Mouse (Mus musculus) heart, postnatal 10 days (tissue): Measurements from ENCODE around the gene Sema4a. TPM values are rescaled to one million over a fixed set of nuclear protein-coding genes. Genes with fewer than 3 reads are reported as not detected.
A peak's percentile ranks its signal among the peaks of the same experiment; 100 is the strongest.

Source experiments
- DNase-seq, 2 experiments: peaks; one replicate each; pipeline ENCODE4 v3.0.0; 2021
- intact Hi-C: fragments of 180-260 bp; cut with DNase I; formaldehyde crosslinking; loops from one replicate; pipeline ENCODE4 v1.15.1; 2025
- microRNA-seq, 2 experiments: library from miRNA; unstranded; fragments of <30 nt; microRNA quantifications; one replicate each; pipeline ENCODE4 v1.2.0; 2022
- total RNA-seq, 2 experiments: library from RNA; stranded (reverse); gene quantifications; 2 replicates each; pipeline ENCODE4 v1.2.3; 2021

The Sema4a gene
- total RNA-seq, 2 experiments from 2014 or later = 1.8 to 1.9 TPM

DNA sequence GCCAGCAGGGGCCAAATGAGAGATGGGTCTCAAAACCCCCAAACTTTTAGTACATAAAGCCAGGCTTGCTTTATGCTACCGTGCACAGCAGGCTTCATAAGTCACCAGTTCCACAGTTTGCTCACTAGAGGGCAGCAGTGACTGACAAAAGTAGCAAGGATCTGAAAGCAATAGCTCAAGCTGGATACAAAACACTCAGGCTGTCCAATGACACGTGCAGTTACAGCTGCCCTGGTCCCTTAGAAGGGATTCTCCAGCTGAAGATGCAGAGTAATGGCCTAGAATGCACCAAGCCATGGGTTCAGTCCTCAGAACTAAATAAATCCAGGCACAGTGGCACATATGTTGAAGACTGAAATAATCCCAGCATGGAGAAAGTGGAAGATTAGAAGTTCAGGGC lies 53.9 kb downstream of the Sema4a start:
- peak; percentile 77 to 87 for DNase-seq

DNA sequence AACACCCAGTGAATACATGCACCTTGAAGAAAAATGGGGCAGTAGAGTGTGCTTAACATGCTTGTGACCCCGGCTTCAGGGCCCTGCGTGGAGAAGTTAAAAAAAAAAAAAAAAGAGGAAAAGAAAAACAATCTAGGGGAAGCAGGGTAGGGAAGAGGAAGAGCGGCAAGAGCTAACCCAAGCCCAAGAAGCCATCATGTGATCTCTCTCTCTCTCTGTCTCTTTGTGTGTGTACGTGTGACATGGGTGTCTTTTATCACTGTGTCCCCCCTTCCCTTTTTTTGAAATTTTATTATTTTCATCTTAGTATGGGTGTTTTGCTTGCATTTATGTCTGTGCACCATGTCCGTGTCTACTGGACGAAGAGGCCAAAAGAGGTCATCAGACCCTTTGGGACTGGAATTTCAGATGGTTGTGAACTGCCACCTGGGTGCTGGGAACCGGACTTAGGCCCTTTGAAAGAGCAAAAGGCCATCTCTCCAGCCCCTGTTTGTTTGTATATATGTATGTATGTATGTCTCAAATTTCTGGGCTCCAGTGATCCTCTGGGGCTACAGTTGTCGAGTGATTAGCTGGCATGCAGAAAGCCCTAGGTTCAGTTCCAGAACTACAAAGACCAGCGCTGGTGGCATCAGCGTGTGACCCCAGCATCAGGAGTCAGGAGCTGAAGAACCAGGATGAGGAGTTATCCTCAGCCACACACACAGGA lies 57.3 kb downstream of the Sema4a start:
- intact Hi-C loops = no loop called here
- no peak for DNase-seq

More for the DNA sequence above, 53.9 kb downstream of the Sema4a start:
- intact Hi-C loops = loop anchor here (2.0 kb wide), 2 partner anchors 70 to 120 kb away; no protein-coding TSS in a partner anchor

DNA sequence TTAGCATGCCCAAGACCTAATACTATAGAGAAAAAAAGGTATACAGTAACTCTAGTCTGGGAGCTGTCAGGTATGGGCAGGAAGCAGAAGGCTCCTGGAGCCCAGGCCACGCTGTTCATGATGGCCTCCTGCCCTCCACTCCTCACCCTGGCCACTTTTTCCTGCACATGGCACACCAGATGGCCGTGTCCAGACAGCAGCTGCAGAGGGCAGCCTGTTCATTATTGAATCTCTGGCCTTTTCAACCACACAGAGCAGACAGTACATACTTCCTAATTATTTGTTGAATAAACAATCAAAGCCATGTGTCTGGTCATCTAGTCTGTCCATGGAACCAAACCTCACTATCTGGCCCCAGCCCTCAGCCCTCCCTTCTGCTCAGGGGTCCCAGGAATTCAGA lies 62.3 kb downstream of the Sema4a start:
- DNase-seq = no peak
- intact Hi-C loops = no loop called here

DNA sequence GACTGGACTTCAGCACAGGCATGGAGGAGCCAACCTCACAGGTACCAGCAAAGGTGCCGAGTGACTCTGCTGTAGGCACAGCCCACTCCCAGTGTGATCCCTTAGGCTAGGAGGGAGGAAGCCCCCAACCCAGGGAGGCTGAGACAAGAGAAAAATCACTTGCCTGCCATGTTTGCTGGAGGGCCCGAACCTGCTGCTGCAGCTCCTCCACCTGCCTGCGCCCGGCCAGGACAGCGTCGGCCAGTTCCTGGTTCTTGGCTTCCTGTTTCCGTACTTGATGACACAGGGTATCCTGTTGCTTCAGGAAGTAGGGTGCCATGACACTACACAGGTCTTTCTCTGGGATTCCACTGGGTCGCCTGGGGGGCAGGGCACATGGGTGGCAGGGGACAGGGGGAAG lies 65.2 kb downstream of the Sema4a start:
- DNase-seq = no peak
- intact Hi-C loops = no loop called here

DNA sequence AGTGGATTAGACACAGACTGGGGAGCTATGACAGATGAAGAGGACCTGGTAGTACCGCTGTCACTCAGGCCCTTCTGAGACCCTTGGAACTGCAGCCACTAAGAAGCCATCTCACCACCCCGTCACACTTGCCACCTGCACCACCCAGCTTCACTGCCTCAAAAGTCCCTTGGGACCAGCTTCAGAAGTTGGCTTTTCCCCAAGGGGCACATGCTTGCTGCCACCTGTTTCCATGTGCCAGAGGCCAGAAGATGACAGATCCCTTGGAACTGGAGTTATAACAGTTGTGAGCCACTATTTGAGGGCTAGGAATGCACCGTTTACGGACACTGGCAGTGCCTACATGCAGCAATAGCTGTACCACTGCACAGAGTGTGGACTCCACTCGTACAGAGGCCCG lies 65.7 kb downstream of the Sema4a start:
- intact Hi-C loops = no loop called here

DNA sequence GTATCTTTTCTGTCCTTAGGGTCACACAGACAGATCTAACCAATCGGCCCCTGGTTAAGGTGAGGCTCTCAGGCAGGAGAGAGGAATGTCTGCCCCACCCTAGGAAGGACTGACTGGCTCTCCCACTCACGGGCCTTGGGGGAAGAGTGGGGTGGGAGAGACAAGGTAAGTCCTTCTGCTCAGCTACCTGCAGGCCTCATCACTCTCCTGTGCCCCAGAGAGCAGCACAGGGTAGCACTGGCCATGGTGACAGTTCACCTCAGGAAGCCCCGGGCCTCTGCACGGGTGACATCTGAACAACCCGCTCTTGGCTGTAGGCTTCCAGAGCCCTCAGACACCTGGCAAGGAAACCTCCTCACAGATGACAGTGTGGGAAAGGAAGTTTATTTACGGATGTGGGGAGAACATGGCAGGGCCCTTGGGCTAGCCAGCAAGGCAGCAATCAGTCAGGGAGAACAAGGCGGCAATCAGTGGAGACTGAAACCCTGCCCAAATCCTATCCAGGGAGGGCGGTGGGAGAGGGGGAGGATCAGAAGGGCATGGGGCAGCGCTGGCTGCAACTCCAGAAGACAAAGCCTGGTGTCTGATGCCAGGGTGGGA lies 67.1 kb downstream of the Sema4a start:
- DNase-seq = no peak
- intact Hi-C loops = no loop called here

More for the DNA sequence above, 65.7 kb downstream of the Sema4a start:
- DNase-seq = no peak

Small RNA genes lying within 50 kb of the gene (microRNA-seq; reads per million reads assigned to microRNA genes)
- gene Mir7011 = 0 to 0.35 reads per million in 2 experiments

Other genes starting within 250 kb of the Sema4a start
- gene Rhbg, start 206.5 kb downstream of the Sema4a start, total RNA-seq = not detected
- under 1 TPM in 1 of 2 experiments, not detected in 1; 0.29 TPM for gene Gm38392, start 174.0 kb downstream of the Sema4a start, total RNA-seq
- gene Tsacc, start 164.2 kb downstream of the Sema4a start, total RNA-seq = 1 to 10 TPM; 4.6 to 5.6 TPM
- gene Cct3, start 164.1 kb downstream of the Sema4a start, total RNA-seq = 100 to 1,000 TPM; 194 to 221 TPM
- 10 to 100 TPM; 86.1 to 99.6 TPM for gene Glmp, start 136.2 kb downstream of the Sema4a start, total RNA-seq
- gene Tmem79, start 125.0 kb downstream of the Sema4a start, total RNA-seq = 1 to 10 TPM; 1.4 to 1.9 TPM
- 10 to 100 TPM; 41.1 to 46.1 TPM for gene Smg5, start 124.9 kb downstream of the Sema4a start, total RNA-seq
- 1 to 10 TPM in 1 of 2 experiments, under 1 TPM in 1; 0.35 to 1.3 TPM for gene Paqr6, start 96.6 kb downstream of the Sema4a start, total RNA-seq
- gene Bglap3, start 88.4 kb downstream of the Sema4a start, total RNA-seq = not detected
- not detected for gene Bglap2, start 82.5 kb downstream of the Sema4a start, total RNA-seq
- gene Bglap, start 76.7 kb downstream of the Sema4a start, total RNA-seq = not detected
- gene Pmf1, start 50.9 kb downstream of the Sema4a start, total RNA-seq = 10 to 100 TPM; 43.4 to 49.5 TPM
- gene Slc25a44, start 36.0 kb downstream of the Sema4a start, total RNA-seq = 10 to 100 TPM; 15.2 to 16.3 TPM
- gene Lmna, start 48.8 kb upstream of the Sema4a start, total RNA-seq = 100 to 1,000 TPM; 164 to 173 TPM
- 1 to 10 TPM; 3.4 to 6.3 TPM for gene Mex3a, start 71.2 kb upstream of the Sema4a start, total RNA-seq
- not detected for gene Rab25, start 87.1 kb upstream of the Sema4a start, total RNA-seq
- 10 to 100 TPM; 87.3 to 94.0 TPM for gene Lamtor2, start 91.9 kb upstream of the Sema4a start, total RNA-seq
- 10 to 100 TPM; 56.5 to 57.2 TPM for gene Ubqln4, start 92.6 kb upstream of the Sema4a start, total RNA-seq
- gene Ssr2, start 114.7 kb upstream of the Sema4a start, total RNA-seq = 100 to 1,000 TPM; 127 to 130 TPM
- 10 to 100 TPM; 89.5 to 96.3 TPM for gene Arhgef2, start 144.8 kb upstream of the Sema4a start, total RNA-seq
- gene Rxfp4, start 192.0 kb upstream of the Sema4a start, total RNA-seq = not detected
- 10 to 100 TPM; 39.5 to 42.9 TPM for gene Khdc4, start 224.6 kb upstream of the Sema4a start, total RNA-seq